Mouse (Mus musculus) liver, embryonic 16.5 days (tissue): ENCODE results near the gene Hyal3. TPM values are rescaled to one million over a fixed set of nuclear protein-coding genes. Genes with fewer than 3 reads are reported as not detected.

Experiments
- ATAC-seq: fragments of 200-750 bp; cut with Nextera tagmentation; 2 replicates; pipeline ENCODE4 v1.8.0; 2017; ENCODE audit warnings: low read depth, mild to moderate bottlenecking, moderate number of reproducible peaks, moderate library complexity
- H3K27ac ChIP-seq: fragments of 300-500 bp; sonication (generic); 2 replicates; pipeline ENCODE4 v1.5.1; 2014; ENCODE audit warnings: mild to moderate bottlenecking, low read length
- H3K27me3 ChIP-seq: fragments of 300-500 bp; sonication (generic); 2 replicates; pipeline ENCODE4 v1.6.1; 2014; ENCODE audit warnings: low read depth, low read length, mixed read lengths; ENCODE audit not compliant: control insufficient read depth, insufficient read depth
- H3K36me3 ChIP-seq: fragments of 300-500 bp; sonication (generic); 2 replicates; pipeline ENCODE4 v1.6.1; 2014; ENCODE audit warnings: mild to moderate bottlenecking; ENCODE audit not compliant: control insufficient read depth, insufficient read depth
- H3K4me1 ChIP-seq: fragments of 300-500 bp; sonication (generic); 2 replicates; pipeline ENCODE4 v1.6.1; 2014; ENCODE audit warnings: low read depth, low read length, mixed read lengths; ENCODE audit not compliant: control insufficient read depth
- H3K4me2 ChIP-seq: fragments of 300-500 bp; sonication (generic); 2 replicates; pipeline ENCODE4 v1.6.1; 2014; ENCODE audit warnings: low read depth, low read length, mixed read lengths
- H3K4me3 ChIP-seq: fragments of 300-500 bp; sonication (generic); 2 replicates; pipeline ENCODE4 v1.5.1; 2014; ENCODE audit warnings: low read depth, mild to moderate bottlenecking, low read length
- H3K9ac ChIP-seq: fragments of 300-500 bp; sonication (generic); 2 replicates; pipeline ENCODE4 v1.6.1; 2014; ENCODE audit warnings: low read depth, low read length
- H3K9me3 ChIP-seq: fragments of 300-500 bp; sonication (generic); replicated peaks from 2 replicates; pipeline ENCODE4 v1.6.1; 2016; ENCODE audit warnings: low read length; ENCODE audit not compliant: control insufficient read depth
- WGBS: fragments of 180-500 bp; shearing (Covaris S2); extraction: QIAGEN DNeasy Blood & Tissue Kit; methylation state at CpG from one replicate; pipeline ENCODE4 v1.1.7; 2014; ENCODE audit not compliant: insufficient replicate concordance; 5-methylcytosine and 5-hydroxymethylcytosine counted together
- polyA plus RNA-seq: library from polyadenylated mRNA; unstranded; fragments of >200 nt; fragmentation: Nextera tagmentation; extraction: Ambion mirVana; gene quantifications from 2 replicates; pipeline ENCODE4 v1.2.1, GENCODE M21; 2015

Hyal3 gene
- polyA plus RNA-seq, 1 experiment from 2014 or later, result 0.96 TPM

- Histone ChIP-seq H3K4me3 (0 out of 2 replicates have a peak within 1 kb of the TSS, but pooled peaks have one; percentile 15), H3K4me1 (peaks cover 37% of the 10 kb centered on the region), H3K27me3 (peaks cover 18% of the 10 kb centered on the region; the same call in 1 of the 2 replicates), H3K9ac (no peak within 1 kb of the TSS), H3K9me3 (no peaks in the 10 kb centered on the region), H3K4me2 (peak within 1 kb of the TSS; percentile 49), H3K36me3 (no peaks in the 10 kb centered on the region; the same call in 1 of the 2 replicates), H3K27ac (no peak within 1 kb of the TSS)
- ATAC-seq, result peak; percentile 67
- 2% methylated on average over 20 of the region's 20 CpGs for WGBS
These were observed 33.6 kb upstream of the Hyal3 start, which contains the start of gene Zmynd10 for GRCm38 (mm10) chr9:107547026-107547425. Gene Zmynd10, plus strand, starts transcription at chr9:107547298.

DNA sequence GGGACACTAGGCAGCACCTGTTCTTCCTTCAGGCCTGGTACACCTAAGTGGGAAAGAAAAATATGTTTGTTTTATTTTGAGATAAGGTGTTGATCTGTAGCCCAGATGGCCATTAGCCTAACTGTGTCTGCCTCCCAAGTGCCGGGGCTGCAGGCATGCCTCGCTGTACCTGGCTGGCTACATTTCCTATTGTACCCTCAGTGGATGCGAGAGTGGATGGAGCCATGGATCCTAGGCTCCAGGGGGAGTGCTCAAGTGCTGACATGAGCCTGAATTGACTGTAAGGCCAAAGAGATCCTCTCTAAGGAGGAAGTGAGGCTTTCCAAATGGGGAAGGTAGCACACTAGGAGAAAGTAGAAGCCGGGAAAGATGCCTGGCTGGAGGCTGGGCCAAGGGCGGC, 32.7 kb upstream of the Hyal3 start:
- H3K9ac ChIP-seq, result no peak overlapping the region
- peaks cover 35% of the 10 kb centered on the region for H3K4me1 ChIP-seq
- H3K36me3 ChIP-seq, result no peaks in the 10 kb centered on the region; the same call in 1 of the 2 replicates
- H3K27ac ChIP-seq, result no peak overlapping the region
- no peak overlapping the region for H3K4me2 ChIP-seq
- WGBS, result 53% methylated on average over 5 of the region's 5 CpGs
- H3K4me3 ChIP-seq, result no peak overlapping the region
- no peaks in the 10 kb centered on the region for H3K9me3 ChIP-seq
- peaks cover 20% of the 10 kb centered on the region; the same call in 1 of the 2 replicates for H3K27me3 ChIP-seq
- no peak for ATAC-seq

- no peak for ATAC-seq
- Histone ChIP-seq H3K9ac (no peak overlapping the region), H3K36me3 (no peaks in the 10 kb centered on the region; the same call in 1 of the 2 replicates), H3K9me3 (no peaks in the 10 kb centered on the region), H3K4me2 (no peak overlapping the region), H3K27ac (no peak overlapping the region), H3K27me3 (peaks cover 20% of the 10 kb centered on the region; the same call in 1 of the 2 replicates), H3K4me3 (no peak overlapping the region), H3K4me1 (peaks cover 41% of the 10 kb centered on the region)
- WGBS, result 78% methylated on average over 10 of the region's 10 CpGs
These were observed 31.8 kb upstream of the Hyal3 start for GRCm38 (mm10) chr9:107548820-107549219.

- no peak for ATAC-seq
- Histone ChIP-seq H3K4me3 (no peak overlapping the region), H3K27ac (no peak overlapping the region), H3K27me3 (peaks cover 20% of the 10 kb centered on the region; the same call in 1 of the 2 replicates), H3K4me1 (peaks cover 44% of the 10 kb centered on the region), H3K9ac (no peak overlapping the region), H3K36me3 (no peaks in the 10 kb centered on the region; the same call in 1 of the 2 replicates), H3K4me2 (no peak overlapping the region), H3K9me3 (no peaks in the 10 kb centered on the region)
- 73% methylated on average over 20 of the region's 20 CpGs for WGBS
These were observed 31.1 kb upstream of the Hyal3 start for GRCm38 (mm10) chr9:107549297-107550074.

GRCm38 (mm10) chr9:107550491-107551116, 30.0 kb upstream of the Hyal3 start:
- H3K9me3 ChIP-seq, result no peaks in the 10 kb centered on the region
- H3K4me2 ChIP-seq, result peak overlapping the region; percentile 83
- H3K27me3 ChIP-seq, result peaks cover 20% of the 10 kb centered on the region; the same call in 1 of the 2 replicates
- H3K27ac ChIP-seq, result no peak overlapping the region
- peak overlapping the region; percentile 53 for H3K9ac ChIP-seq
- peaks cover 46% of the 10 kb centered on the region for H3K4me1 ChIP-seq
- 44% methylated on average over 23 of the region's 23 CpGs for WGBS
- H3K36me3 ChIP-seq, result no peaks in the 10 kb centered on the region
- no peak for ATAC-seq
- peak overlapping the region; percentile 60 for H3K4me3 ChIP-seq

DNA sequence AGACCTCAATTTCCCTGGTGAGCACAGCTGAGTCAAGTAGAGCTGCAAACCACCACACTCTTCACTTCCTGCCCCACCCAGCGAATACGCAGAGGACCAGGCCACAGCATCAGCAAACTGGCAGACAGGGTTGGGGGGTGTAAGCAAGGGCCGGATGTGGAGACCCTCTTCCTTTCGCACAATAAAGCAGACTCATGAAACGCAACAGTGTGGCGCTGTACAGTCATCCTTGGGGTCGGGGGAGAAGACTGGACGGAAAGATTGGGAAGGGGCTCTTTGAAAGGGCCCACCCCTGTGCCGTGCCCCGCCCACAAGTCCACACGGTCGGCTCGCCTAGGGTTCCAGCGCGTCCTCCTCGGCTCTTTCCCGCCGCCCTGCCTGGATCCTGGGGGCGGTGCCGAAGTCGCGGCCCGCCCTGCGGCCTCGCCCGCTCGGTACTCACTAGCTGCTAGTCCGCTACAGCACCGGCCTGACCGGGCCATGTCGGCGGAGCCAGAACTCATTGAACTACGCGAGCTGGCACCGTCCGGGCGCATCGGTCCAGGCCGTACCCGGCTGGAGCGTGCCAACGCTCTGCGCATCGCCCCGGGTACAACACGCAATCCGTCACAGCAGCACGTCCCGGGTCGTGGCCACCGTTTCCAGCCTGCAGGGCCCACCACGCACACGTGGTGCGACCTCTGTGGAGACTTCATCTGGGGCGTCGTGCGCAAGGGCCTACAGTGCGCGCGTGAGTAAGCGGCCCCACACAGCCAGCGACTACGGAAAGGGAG, 29.3 kb upstream of the Hyal3 start, which contains the start of gene Rassf1:
Rassf1 (plus strand) TSS at position 439 of the 773 bp plus-strand sequence.
- Histone ChIP-seq H3K27me3 (peaks cover 20% of the 10 kb centered on the region; the same call in 1 of the 2 replicates), H3K9me3 (no peaks in the 10 kb centered on the region), H3K4me1 (peaks cover 50% of the 10 kb centered on the region), H3K27ac (no peak within 1 kb of the TSS), H3K4me3 (peak within 1 kb of the TSS; percentile 60), H3K36me3 (no peaks in the 10 kb centered on the region), H3K4me2 (peak within 1 kb of the TSS; percentile 83), H3K9ac (peak within 1 kb of the TSS; percentile 53)
- peak; percentile 36 for ATAC-seq
- WGBS, result 2% methylated on average over 63 of the region's 63 CpGs

GRCm38 (mm10) chr9:107551890-107552355, 28.7 kb upstream of the Hyal3 start:
- 32% methylated on average over 8 of the region's 8 CpGs for WGBS
- H3K9me3 ChIP-seq, result no peaks in the 10 kb centered on the region
- H3K4me2 ChIP-seq, result peak overlapping the region; percentile 83
- peaks cover 50% of the 10 kb centered on the region for H3K4me1 ChIP-seq
- no peak for ATAC-seq
- H3K27ac ChIP-seq, result no peak overlapping the region
- peaks cover 20% of the 10 kb centered on the region; the same call in 1 of the 2 replicates for H3K27me3 ChIP-seq
- H3K4me3 ChIP-seq, result peak overlapping the region; percentile 60
- peak overlapping the region; percentile 53 for H3K9ac ChIP-seq
- H3K36me3 ChIP-seq, result no peaks in the 10 kb centered on the region

GRCm38 (mm10) chr9:107552690-107553393, 27.8 kb upstream of the Hyal3 start:
- no peak overlapping the region for H3K4me3 ChIP-seq

More at GRCm38 (mm10) chr9:107552690-107553393, 27.8 kb upstream of the Hyal3 start:
- Histone ChIP-seq H3K36me3 (peaks cover 6% of the 10 kb centered on the region), H3K27ac (no peak overlapping the region), H3K9me3 (no peaks in the 10 kb centered on the region), H3K4me1 (peaks cover 46% of the 10 kb centered on the region), H3K9ac (no peak overlapping the region), H3K4me2 (no peak overlapping the region), H3K27me3 (peaks cover 20% of the 10 kb centered on the region; the same call in 1 of the 2 replicates)
- 49% methylated on average over 5 of the region's 5 CpGs for WGBS
- ATAC-seq, result no peak
